Mouse (Mus musculus): ENCODE measurements around the gene Atp1a2.

GRCm38 (mm10) chr1:172333512-172333911 is 35.6 kb upstream of the Atp1a2 start:
- no peak for TF ChIP-seq POLR2A (IDR thresholded peaks at IDR 0.05; ENCODE audit: borderline replicate concordance, extremely low read depth, insufficient read depth, insufficient read length, poor library complexity, severe bottlenecking)
- peak; percentile 55 for TF ChIP-seq CTCF (IDR thresholded peaks at IDR 0.05; ENCODE audit: borderline replicate concordance, extremely low read depth, insufficient read depth, insufficient read length)

Measured in brain, embryonic 14.5 days (tissue).